Mouse (Mus musculus) embryo, embryonic 11.5 days (tissue): ENCODE data around the gene Mbd6.
A peak's percentile ranks its signal among the peaks of the same experiment; 100 is the strongest.
"Not testable (repeated sequence)": the region's sequence is repeated elsewhere in the genome, so short reads cannot be mapped to it uniquely, and the experiment has no call there.

Experiments
- DNase-seq: peaks from one replicate; pipeline ENCODE4 v3.0.0-alpha.2; 2012; ENCODE audit warnings: low read depth, low spot score

Mbd6 gene

DNA sequence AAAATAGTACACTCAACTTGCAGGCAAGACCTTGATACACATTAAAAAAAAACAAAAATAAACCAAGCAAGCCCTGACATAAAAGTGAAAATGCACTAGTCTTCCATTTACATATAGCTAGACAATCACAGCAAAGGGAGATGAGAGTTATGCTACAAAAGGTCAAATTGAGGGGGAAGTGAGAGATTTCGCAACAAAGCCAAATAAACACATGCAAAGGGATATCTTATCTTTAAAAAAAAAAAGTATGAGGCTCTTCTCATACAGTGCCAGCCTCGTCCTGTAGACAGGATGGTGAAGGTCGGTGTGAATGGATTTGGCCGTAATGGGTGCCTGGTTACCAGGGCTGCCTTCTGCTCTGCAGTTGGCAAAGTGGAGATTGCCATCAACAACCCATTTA is 24.0 kb upstream of the Mbd6 start:
- DNase-seq = no peak

DNA sequence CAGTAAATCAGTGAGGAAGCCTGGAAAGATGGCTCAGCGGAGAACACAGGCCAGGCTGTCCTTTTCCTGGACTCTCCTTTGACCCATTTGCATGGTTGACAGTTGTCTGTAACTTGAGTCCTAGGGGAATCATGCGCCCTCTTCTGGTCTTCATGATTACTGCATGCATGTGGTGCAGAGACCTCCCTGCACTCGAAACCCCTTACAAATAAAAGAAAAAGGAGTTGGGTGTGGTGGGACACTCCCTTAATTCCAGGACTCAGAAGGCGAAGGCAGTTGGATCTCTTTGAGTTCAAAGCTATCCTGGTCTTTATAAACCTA is 23.5 kb upstream of the Mbd6 start:
- DNase-seq = peak; percentile 85

DNA sequence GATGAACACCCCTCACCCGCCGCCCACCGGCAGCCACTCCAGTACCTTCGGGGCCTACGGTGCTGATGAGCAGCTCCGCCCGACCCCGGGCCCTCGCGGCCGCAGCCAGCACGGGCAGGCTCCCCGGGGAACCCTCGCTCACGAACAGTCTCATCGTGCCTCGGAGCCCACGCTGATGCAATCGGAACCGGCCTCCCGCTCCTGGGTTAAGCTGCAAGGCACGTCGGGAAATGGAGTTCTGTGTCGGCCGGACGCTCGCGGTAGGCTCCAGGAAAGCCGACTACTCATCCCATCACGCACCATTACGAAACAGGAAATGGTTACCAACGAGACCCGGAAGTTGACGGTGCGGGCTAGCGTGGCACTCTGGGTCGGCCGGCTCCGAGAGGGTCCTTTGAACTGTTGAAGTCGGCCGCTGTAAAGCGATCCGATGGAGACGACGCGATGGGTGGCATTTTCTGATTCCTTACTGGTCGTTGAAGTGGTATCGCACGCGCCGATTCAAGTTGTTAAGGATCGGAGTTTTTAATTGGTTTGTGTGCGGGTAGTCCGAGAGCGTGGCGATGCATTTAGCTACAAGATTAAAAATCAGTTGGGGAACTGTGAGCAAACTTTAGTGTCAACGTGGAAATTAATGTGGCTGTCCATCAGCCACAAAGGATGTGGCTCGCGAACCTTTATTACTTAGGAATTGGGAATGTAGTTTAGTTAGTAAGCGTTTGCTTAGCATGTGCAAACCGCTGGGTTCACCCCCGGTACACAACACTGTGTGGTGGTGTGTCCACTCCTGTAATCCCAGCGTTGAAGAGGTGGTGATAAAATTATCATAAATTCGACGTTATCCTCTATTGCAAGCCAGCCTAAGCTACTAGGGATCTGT is 22.9 kb upstream of the Mbd6 start, which contains the start of gene Mars:
Mars (minus strand) TSS at position 311 of the 880 bp plus-strand sequence.
- DNase-seq = peak; percentile 92

DNA sequence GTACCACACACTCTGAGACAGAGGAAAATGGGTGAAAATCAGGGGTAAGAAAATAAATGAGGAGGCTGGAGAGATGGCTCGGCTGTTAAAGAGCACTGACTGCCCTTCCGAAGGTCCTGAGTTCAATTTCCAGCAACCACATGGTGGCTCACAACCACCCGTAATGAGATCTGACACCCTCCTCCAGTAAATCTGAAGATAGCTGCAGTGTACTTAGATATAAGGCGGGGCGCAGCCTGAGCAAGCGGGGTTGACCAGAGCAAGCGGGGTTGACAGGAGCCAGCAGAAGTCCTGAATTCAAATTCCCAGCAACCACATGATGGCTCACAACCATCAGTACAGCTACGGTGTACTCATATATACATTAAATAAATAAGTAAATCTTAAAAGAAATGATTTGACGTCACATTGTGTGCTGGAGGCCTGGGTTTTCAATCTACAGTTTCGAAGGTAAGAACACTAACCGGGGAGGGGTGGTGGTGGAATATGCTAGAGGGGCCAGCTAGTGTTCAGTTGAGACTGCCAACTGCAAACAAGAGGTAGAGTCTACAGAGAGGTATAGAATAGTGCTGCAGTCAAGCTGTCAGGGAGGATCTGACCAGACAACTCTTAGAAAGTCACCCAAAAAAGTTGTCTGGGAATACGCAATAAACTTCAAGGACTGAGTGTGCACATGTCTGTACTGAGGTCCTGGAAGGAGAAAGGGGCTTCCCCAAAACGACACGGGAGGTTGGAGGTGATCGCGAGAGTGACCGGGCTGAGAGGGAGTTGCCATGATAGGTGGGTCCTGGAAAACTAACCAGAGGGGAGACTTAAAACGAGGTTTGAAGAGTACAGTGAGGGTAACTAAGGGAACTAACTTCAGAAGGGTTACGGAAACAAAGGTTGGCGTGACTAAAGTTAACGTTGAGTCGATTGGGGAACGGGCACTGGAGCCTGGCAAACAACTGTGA is 22.0 kb upstream of the Mbd6 start:
- no peak for DNase-seq

DNA sequence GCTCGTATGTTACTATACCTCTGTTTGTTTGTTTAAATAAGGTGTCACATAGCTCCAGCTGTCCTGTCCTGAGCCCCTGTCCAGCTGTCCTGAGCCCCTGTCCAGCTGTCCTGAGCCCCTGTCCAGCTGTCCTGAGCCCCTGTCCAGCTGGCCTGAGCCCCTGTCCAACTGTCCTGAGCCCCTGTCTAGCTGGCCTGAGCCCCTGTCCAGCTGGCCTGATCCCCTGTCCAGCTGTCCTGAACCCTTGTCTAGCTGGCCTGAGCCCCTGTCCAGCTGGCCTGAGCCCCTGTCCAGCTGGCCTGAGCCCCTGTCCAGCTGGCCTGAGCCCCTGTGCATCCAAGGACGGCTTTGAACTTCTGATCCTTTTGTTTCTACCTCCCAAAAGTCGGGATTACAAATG is 20.3 kb upstream of the Mbd6 start:
- not testable (repeated sequence) for DNase-seq

DNA sequence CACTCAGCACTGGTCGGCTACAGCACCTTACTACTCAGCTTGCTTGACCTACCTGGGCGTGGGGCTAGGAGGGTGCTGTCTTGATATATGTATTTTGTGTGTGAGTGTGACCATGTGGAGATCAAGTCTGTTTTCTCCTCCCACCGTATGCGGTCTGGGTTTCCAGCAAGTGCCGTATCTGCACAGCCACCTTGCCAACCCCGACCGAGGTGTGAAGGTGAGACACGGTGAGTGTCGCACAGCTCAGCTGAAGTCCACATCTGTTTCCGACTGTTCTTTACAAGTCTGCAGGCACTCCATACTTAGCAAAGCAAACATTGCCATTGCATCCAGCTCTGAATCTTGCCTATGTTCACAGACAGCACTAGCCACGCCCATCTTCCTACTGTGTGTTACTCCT is 14.3 kb upstream of the Mbd6 start:
- no peak for DNase-seq

DNA sequence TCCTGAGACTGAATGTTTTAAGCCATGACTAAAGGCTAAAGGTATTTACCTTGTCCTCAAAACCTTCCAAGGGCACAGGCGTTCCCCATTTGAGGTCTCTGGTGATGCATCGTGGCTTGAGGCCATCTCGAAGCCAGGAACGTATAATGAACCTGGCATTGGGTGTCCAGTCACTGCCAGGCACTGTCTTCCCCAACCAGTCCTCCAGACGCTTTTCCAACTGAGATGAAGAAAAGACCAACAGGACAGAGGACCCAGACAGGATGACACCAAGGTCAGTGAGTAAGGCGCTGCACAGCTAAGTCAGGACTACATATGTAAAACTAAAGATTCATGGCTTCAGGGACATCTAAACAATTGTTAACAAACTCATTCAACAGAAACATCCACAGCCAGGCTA is 11.5 kb upstream of the Mbd6 start:
- no peak for DNase-seq

DNA sequence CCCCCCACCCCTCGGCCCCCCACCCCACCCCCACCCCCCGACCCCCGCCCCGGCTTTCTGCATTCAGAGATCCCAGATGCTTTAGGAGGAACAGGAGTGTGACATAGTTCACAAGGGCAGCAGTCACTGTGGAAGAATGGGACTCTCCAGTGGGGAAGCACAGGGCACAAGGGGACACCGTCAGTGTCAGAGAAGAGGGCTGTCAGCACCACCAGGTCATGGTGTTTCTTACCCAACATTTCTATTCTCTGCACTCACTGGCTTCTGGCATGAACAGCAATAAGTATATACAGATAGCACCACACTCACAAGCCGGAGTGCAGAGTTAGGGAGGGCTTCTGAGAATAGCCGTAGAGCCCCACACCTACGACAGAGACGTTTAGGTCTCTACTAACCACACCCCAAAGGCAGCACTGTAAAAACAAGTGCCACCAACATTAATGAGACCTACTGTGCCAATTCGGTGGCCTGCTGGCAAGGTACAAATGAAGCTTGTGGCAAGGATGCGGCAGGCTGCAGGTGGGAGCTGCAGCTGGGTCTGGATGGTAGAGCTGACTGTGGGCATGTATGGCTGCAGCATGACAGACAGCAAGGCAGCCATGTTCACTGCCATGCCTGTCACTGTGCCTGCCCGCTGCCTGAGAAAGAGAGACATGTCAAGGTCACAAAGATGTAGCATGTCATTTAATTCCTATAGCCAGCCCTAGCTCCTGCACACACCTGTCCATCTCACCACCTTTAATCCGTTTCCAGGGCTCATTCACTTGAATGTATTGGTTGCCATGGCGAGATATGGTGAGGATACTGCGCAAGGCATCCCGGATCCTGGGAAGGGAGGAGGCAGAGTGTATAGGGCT is 8.4 kb upstream of the Mbd6 start:
- DNase-seq = no peak

DNA sequence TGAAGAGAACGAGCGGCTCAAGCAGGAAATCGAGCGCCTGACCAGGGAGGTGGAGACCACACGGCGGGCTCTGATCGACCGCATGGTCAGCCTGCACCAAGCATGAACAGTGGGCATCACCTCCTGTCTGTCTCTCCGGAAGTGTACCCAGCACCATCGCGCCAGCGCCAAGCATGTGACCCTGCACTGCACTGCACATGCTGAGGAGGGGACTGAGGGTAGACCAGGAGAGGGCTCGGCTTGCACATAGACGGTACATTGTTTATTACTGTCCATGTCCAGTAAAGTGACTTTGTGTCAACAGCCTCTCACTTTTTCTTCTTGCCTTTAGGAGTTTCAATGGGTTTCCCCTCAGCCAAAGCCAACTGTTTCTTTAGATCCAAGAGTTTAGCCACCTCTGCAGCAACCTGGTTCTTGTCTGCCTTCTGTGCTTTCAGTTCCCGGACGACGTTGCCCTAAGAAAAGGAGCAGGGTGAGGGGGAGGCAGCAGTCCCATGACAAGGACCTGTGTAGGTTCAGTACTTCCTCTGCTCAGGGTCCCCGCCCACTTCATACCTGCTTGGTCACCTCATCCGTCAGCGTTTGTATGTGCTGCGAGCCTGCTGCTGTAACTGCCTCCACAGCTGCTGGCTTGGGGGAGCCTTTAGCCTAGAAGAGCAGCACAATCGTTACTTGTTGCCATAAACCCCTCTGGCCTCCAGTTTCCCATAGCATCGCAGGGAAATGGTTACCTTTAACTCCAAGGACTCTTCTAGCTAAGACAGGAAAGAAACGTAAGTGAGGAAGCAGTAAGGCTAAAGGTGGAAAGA is 7.4 kb upstream of the Mbd6 start:
- DNase-seq = no peak

DNA sequence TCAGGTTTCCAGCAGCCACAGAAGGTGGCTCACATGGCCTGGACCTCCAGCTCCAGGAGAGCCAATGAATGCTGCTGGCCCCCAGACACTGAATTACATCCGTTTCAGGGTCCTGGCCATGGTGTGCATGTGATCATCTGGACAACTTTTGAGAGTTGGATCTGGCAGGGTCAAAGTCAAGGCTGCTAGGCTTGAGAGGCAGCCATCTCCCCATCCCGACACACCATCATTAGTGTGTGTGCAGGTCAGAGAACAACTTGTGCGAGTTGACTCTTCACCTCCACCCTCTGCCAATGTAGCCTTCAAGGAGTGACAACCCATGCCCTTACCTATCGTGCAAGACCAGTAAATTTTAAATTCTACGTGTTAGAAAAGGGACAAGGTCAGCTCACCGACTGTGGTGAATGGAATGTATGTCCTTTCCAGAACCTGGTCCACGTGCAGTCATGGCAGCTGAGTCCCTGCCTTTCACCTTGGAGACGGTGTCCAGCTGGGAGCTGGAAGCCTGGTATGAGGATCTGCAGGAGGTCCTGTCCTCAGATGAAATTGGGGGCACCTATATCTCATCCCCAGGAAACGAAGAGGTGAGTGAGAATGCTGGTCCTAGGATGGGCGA is 6.2 kb upstream of the Mbd6 start:
- no peak for DNase-seq

DNA sequence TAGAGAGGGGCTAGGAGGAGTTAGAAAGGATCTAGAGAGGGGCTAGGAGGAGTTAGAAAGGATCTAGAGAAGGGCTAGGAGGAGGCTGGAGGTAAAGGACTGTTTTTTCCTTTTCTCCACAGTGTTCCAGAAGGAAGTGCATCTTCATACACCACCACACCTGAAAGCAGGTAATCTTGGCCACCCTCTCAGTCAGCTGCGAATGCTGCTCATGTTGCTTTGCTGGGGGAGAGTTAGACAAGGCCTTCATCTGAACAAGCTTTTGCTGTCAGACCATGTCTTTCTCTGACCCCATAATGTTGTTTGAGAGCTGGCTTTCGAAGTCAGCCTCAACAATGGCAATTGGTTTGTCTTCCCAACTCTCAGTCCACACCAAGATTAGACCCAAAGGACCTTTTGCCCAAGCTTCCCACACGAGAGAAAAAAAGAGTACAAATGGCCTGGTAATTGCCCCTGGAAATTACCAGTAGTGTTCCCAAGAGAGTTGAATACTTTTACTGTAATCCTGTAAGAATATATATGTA is 4.8 kb upstream of the Mbd6 start:
- DNase-seq = no peak

DNA sequence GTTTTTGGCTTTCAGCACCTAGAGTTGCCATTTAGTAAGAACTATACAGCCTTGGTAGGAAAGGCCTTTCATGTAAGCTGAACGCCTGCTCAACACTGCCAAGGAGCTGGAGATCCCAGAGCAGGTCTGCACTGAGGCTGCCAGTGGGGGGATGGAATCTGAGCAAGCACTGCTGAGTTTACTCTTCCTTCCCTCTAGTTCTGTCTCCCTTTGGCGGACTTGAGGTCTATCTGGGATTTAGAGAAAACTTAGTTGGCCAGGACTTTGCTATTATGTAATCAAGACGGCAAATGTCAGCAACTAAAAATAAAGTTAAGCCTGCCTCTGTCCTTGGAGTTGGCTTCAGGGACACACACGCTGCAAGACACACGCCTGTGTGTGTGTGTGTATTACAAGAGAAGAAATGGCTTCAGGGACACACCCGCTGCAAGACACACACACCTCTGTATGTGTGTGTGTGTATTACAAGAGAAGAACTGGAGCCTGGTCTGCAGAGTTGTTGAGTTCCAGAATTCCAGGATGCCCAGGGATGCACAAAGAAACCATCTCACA is 4.2 kb upstream of the Mbd6 start:
- no peak for DNase-seq

DNA sequence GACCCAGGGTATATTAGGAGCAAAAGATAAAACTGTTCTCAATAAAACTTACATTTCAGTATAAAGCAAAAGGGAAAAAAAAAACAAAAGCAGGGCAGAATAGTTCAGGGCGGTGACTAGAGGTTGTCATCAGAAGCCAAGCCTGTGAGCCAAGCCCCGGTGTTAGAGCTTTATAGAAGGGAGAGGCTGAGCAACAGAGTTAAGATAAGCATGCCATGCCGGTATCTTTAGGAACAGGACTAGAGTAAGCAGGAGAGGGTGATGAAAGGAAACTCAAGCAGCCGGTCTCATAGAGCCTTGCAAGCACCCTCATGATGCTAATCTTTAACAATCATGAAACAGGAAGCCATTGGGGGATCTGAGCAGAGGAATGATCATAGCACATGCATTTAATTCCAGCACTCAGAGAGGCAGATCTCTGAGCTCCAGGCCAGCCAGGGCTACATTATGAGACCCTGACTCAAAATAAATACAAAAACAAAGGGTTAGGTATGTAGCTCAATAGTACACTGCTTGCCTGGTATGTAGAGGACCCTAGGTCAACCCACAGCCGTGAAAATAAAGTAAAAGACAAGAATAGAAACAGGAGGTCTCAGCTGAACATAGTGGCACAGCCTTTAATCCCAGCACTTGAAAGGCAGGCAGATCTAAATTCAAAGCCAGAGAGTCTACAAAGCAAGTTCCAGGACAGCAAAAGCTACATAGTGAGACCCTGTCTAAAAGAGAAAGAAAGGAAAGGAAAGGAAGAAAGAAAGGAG is 3.2 kb upstream of the Mbd6 start:
- DNase-seq = no peak

DNA sequence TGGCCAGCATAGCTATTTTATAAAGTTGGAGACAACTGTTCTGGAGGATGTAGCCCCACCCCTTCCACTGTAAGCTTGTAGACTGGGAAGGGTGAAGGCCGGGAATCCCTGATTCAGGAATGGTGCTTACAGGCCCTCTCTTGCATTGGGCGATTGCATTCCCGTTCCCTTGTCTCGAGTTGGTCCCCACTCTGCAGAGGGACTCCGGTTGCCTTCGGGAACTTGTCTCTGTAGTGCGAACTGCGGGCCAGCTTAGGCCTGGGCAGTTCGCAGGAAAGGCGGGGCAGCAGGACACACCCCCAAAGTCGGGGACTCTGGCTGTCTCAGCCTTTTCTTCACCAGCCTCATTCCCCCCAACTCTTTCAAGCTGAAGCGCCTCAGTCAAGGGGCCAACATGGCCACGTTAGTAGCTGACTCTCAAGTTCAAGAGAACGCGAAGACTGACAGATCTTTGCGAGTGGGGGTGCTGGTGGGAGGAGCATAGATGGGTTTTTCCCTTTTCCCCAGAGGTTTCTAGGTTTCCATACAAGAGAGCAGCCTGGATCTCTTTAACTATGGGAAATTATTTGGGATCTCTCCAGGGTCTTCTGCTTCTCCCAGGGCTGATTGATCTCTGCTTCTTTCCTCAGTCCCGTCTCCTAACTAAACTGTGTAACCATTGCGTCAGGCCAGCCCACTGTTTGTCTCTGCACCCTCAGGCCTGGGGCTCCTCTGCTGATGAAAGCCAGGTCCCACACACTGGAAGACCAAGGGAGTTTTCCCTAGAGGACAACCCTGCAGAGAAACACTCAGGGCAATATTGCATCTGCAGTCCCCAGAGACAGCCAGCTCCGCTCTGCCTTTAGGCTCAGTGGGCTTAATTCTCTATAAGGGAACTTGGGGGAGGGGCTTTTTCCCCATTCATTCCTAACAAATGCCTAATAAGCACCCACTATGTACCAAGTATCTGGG is 2.4 kb upstream of the Mbd6 start:
- peak; percentile 45 for DNase-seq

DNA sequence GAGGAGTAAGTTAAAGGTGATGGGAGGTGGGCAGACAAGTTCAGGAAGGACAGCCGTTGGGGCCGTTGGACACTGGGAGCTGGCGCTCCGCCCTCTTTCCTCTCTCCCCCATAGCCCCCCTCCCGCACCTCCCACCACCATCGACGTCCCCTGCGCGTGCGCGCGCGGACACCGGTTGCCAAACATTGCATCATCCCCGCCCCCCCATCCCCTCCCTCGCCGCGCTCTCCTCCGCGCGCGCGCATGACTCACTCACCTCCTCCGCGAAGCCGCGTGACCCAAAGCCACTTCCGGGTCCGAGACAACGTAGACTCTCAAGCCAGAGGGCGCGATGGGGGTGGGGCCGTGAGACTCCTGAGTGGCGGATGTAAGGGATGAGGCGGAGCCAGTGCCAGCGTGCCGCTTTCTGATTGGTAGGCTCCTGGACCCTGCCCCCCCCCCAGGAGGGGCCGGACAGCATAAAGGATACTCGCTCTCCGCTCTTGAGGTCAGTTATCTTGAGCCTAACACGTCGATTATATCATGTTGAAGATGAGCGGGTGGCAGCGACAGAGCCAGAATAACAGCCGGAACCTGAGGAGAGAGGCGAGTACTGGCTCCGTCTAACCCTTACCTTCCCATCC is 1.6 kb upstream of the Mbd6 start:
- DNase-seq = peak; percentile 100

DNA sequence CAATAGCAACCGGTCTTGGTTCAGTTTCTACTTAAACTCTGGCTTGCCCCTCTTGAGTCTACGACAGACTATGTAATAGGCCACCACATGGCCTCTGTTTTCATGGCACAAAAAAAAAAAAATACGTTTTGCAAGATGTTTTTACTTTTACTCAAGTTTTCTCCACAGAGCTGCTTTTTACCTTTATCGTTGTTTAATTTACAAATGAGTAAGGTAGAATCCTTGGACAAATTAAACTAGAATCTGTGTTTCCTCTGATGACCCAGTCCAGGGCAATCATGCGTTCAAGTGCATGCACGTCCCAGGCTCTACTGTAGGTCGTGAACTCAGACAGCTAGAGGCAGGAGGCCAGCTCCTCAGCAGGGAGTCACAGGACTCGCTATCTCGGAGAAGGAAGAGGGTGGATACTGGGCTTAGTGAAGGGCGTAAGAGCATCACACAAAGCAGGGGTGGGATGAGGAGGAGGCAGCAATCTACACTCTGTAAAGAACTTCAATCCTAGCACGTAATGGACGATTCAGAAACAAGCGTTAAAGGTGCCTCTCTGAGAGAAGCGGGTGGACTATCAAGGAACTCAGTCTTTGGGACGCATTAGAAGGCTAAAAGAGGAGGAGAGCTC is 864 bp upstream of the Mbd6 start:
- no peak for DNase-seq

DNA sequence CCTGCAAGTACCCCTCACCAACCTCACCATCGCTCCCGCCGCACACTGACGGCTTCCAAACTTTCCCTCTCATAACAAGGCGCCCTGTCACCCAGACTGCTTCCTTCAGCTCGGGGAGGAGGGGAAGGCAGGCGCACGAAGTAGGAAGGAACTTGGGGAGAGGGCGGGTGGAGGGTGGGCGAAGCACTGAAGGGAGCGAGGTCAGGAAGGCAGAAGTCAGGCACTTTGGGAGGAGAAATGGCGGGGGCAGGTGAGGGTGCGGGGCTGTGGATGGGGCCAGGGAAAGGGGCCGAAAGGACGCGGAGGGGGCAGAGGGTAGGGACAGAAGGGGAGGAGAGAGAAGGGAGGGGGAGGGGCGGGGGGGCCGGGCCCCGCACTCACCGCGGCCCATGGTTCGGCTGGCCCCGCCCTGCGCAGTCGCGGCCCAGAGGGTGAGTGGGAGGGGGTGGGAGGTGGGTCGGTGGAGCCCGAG is 454 bp downstream of the Mbd6 start:
- peak; percentile 46 for DNase-seq
